Mouse (Mus musculus): Measurements from ENCODE around the gene Map3k13. TPM values are rescaled to one million over a fixed set of nuclear protein-coding genes. Genes with fewer than 3 reads are reported as not detected.

The Map3k13 gene
- polyA plus RNA-seq, 1 experiment from 2014 or later: 5.1 TPM

GRCm38 (mm10) chr16:21818629-21819028 lies 24.5 kb downstream of the Map3k13 start:
- H3K4me3 ChIP-seq (ENCODE audit: low read length): no peak overlapping the region
- H3K4me2 ChIP-seq (ENCODE audit: low read length): no peak overlapping the region
- no peaks in the 10 kb centered on the region for H3K4me1 ChIP-seq (ENCODE audit: control insufficient read depth, insufficient read depth, low read depth, low read length)
- H3K9me3 ChIP-seq (ENCODE audit: control insufficient read depth, low read length): no peaks in the 10 kb centered on the region
- H3K9ac ChIP-seq (ENCODE audit: low read depth, low read length): no peak overlapping the region
- no peaks in the 10 kb centered on the region for H3K36me3 ChIP-seq (ENCODE audit: control insufficient read depth, insufficient read depth, low read length)
- no peaks in the 10 kb centered on the region for H3K27me3 ChIP-seq (replicated peaks; ENCODE audit: control insufficient read depth, insufficient read depth, low read length)
- H3K27ac ChIP-seq (ENCODE audit: low read depth, low read length): no peak overlapping the region
- no peak for ATAC-seq
- 49% methylated on average over 8 of the region's 8 CpGs for WGBS

DNA sequence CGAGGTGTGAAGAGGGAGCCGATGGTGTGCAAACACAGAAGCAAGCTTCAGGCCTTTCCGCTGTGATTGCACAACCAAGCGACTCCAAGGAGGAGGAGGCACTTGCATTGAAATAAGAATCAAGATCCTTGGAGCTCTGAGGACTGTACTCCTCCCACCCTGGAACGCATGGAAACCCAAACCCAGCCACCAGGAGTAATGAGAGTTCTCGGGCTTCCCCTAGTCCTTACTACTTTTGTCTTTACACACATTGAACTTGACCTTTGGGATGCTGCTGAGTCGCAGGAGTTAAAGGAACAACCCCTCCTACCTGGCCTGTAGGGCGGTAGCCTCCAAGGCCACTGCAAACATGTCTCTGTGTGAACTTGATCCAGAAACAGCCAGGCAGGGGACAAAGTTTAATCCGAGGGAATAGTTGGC lies 31.5 kb downstream of the Map3k13 start:
- H3K36me3 ChIP-seq (ENCODE audit: control insufficient read depth, insufficient read depth, low read length): no peaks in the 10 kb centered on the region
- no peaks in the 10 kb centered on the region for H3K27me3 ChIP-seq (replicated peaks; ENCODE audit: control insufficient read depth, insufficient read depth, low read length)
- no peak for ATAC-seq
- H3K27ac ChIP-seq (ENCODE audit: low read depth, low read length): no peak overlapping the region
- no peak overlapping the region for H3K4me2 ChIP-seq (ENCODE audit: low read length)
- H3K9ac ChIP-seq (ENCODE audit: low read depth, low read length): no peak overlapping the region
- no peaks in the 10 kb centered on the region for H3K9me3 ChIP-seq (ENCODE audit: control insufficient read depth, low read length)
- WGBS: 75% methylated on average over 9 of the region's 9 CpGs
- no peak overlapping the region for H3K4me3 ChIP-seq (ENCODE audit: low read length)
- H3K4me1 ChIP-seq (ENCODE audit: control insufficient read depth, insufficient read depth, low read depth, low read length): no peaks in the 10 kb centered on the region

DNA sequence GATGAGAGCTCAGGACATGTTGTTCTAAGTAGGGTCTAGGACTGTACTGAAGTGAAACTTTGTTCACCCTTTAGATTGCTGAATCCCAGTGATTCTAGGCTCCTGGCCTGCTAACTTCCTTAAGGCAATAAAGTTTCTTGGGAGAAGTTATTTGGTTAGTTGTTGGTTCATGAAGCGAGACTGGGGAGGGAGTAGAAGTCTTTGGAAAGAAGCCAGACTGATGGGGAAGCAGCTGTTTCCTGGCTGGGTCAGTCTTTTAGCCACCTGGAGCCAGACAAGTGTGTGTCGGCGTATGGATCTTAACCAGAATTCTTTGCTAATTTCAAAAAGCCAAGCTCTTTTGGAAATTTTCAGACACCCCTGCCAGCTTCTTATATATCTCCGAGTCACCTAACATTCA lies 33.0 kb downstream of the Map3k13 start:
- 74% methylated on average over 4 of the region's 4 CpGs for WGBS
- Histone ChIP-seq H3K9ac (ENCODE audit: low read depth, low read length) (no peak overlapping the region), H3K9me3 (ENCODE audit: control insufficient read depth, low read length) (no peaks in the 10 kb centered on the region), H3K4me3 (ENCODE audit: low read length) (no peak overlapping the region), H3K4me1 (ENCODE audit: control insufficient read depth, insufficient read depth, low read depth, low read length) (no peaks in the 10 kb centered on the region), H3K36me3 (ENCODE audit: control insufficient read depth, insufficient read depth, low read length) (no peaks in the 10 kb centered on the region), H3K4me2 (ENCODE audit: low read length) (no peak overlapping the region), H3K27ac (ENCODE audit: low read depth, low read length) (no peak overlapping the region), H3K27me3 (replicated peaks; ENCODE audit: control insufficient read depth, insufficient read depth, low read length) (no peaks in the 10 kb centered on the region)
- ATAC-seq: no peak

- WGBS: 78% methylated on average over 4 of the region's 4 CpGs
- Histone ChIP-seq H3K36me3 (ENCODE audit: control insufficient read depth, insufficient read depth, low read length) (no peaks in the 10 kb centered on the region), H3K27me3 (replicated peaks; ENCODE audit: control insufficient read depth, insufficient read depth, low read length) (no peaks in the 10 kb centered on the region), H3K9me3 (ENCODE audit: control insufficient read depth, low read length) (no peaks in the 10 kb centered on the region), H3K4me3 (ENCODE audit: low read length) (no peak overlapping the region), H3K9ac (ENCODE audit: low read depth, low read length) (no peak overlapping the region), H3K4me1 (ENCODE audit: control insufficient read depth, insufficient read depth, low read depth, low read length) (no peaks in the 10 kb centered on the region), H3K4me2 (ENCODE audit: low read length) (no peak overlapping the region), H3K27ac (ENCODE audit: low read depth, low read length) (no peak overlapping the region)
- ATAC-seq: no peak
Observed at GRCm38 (mm10) chr16:21827581-21827980, 33.4 kb downstream of the Map3k13 start.

DNA sequence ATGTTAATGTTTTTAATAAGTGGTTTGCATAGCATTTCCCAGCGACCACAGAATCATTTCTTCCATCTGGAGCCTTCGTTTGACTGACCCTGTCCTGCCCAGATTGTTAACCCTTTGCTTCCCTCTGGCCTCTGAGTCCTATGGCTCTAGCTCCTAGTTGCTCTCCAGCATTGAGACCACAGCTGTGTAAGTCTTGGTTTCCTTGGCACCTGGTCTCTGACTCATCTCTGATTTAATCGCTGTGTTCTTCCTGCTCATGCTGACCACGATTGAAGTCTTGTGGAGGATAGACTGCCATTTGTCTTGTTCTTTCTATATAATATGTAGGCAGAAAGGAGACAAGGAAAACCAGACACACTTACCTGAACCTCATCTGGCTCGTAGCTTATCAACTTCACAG lies 35.6 kb downstream of the Map3k13 start:
- H3K9ac ChIP-seq (ENCODE audit: low read depth, low read length): no peak overlapping the region
- no peak overlapping the region for H3K27ac ChIP-seq (ENCODE audit: low read depth, low read length)
- WGBS: 41% methylated on average over 5 of the region's 5 CpGs
- H3K4me1 ChIP-seq (ENCODE audit: control insufficient read depth, insufficient read depth, low read depth, low read length): no peaks in the 10 kb centered on the region
- H3K4me2 ChIP-seq (ENCODE audit: low read length): no peak overlapping the region
- no peak for ATAC-seq
- H3K36me3 ChIP-seq (ENCODE audit: control insufficient read depth, insufficient read depth, low read length): no peaks in the 10 kb centered on the region
- H3K9me3 ChIP-seq (ENCODE audit: control insufficient read depth, low read length): no peaks in the 10 kb centered on the region
- no peaks in the 10 kb centered on the region for H3K27me3 ChIP-seq (replicated peaks; ENCODE audit: control insufficient read depth, insufficient read depth, low read length)
- H3K4me3 ChIP-seq (ENCODE audit: low read length): no peak overlapping the region

GRCm38 (mm10) chr16:21830784-21831183 lies 36.6 kb downstream of the Map3k13 start:
- Histone ChIP-seq H3K36me3 (ENCODE audit: control insufficient read depth, insufficient read depth, low read length) (no peaks in the 10 kb centered on the region), H3K4me3 (ENCODE audit: low read length) (no peak overlapping the region), H3K9ac (ENCODE audit: low read depth, low read length) (no peak overlapping the region), H3K4me1 (ENCODE audit: control insufficient read depth, insufficient read depth, low read depth, low read length) (no peaks in the 10 kb centered on the region), H3K27me3 (replicated peaks; ENCODE audit: control insufficient read depth, insufficient read depth, low read length) (no peaks in the 10 kb centered on the region), H3K4me2 (ENCODE audit: low read length) (no peak overlapping the region), H3K9me3 (ENCODE audit: control insufficient read depth, low read length) (no peaks in the 10 kb centered on the region), H3K27ac (ENCODE audit: low read depth, low read length) (no peak overlapping the region)
- ATAC-seq: no peak
- 66% methylated on average over 6 of the region's 6 CpGs for WGBS

DNA sequence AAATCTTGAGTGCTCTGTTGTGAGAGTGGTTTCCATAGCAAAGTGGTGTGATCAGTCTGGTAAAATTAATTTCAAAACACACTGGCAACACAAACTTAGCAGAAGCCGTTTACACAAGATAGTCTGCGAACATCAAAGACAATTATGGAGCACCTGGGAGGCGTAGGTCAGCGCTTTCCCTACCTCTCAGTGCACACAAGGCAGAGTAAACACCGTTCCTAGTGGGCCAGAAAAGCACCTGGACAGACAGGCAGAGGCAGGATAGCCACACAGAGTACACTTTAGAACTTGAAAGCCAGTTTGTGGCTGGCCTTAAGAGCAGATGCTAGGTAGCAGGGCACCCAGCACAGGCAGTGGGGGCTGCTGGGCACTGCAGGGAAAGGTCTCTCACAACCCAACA lies 37.6 kb downstream of the Map3k13 start:
- 76% methylated on average over 5 of the region's 5 CpGs for WGBS
- Histone ChIP-seq H3K27ac (ENCODE audit: low read depth, low read length) (no peak overlapping the region), H3K9me3 (ENCODE audit: control insufficient read depth, low read length) (no peaks in the 10 kb centered on the region), H3K27me3 (replicated peaks; ENCODE audit: control insufficient read depth, insufficient read depth, low read length) (no peaks in the 10 kb centered on the region), H3K36me3 (ENCODE audit: control insufficient read depth, insufficient read depth, low read length) (no peaks in the 10 kb centered on the region), H3K9ac (ENCODE audit: low read depth, low read length) (no peak overlapping the region), H3K4me1 (ENCODE audit: control insufficient read depth, insufficient read depth, low read depth, low read length) (no peaks in the 10 kb centered on the region), H3K4me3 (ENCODE audit: low read length) (no peak overlapping the region), H3K4me2 (ENCODE audit: low read length) (no peak overlapping the region)
- ATAC-seq: no peak

DNA sequence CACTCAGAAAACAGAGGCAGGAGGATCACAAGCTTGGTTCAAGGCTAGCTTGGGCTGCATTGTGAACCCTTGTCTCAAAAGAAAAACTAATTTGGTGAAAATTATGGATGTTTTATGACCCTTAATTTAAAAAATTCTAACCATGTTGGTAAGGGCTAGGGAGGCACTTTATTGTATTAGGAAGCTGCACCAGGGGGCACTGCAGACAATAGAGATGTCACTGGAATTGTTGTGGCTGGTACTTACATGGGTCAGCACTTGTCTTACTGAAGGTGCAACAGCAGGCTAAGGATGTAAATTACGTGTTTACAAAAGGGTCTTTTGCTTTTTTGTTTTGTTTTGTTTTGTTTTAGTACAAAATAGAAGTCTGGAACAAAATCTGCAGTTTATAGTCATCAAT lies 39.3 kb downstream of the Map3k13 start:
- H3K9me3 ChIP-seq (ENCODE audit: control insufficient read depth, low read length): no peaks in the 10 kb centered on the region
- no peaks in the 10 kb centered on the region; the same call in 1 of the 2 replicates for H3K4me1 ChIP-seq (ENCODE audit: control insufficient read depth, insufficient read depth, low read depth, low read length)
- no peaks in the 10 kb centered on the region for H3K36me3 ChIP-seq (ENCODE audit: control insufficient read depth, insufficient read depth, low read length)
- H3K27me3 ChIP-seq (replicated peaks; ENCODE audit: control insufficient read depth, insufficient read depth, low read length): no peaks in the 10 kb centered on the region
- no peak overlapping the region for H3K27ac ChIP-seq (ENCODE audit: low read depth, low read length)
- no peak overlapping the region for H3K9ac ChIP-seq (ENCODE audit: low read depth, low read length)
- no peak overlapping the region for H3K4me3 ChIP-seq (ENCODE audit: low read length)
- H3K4me2 ChIP-seq (ENCODE audit: low read length): no peak overlapping the region
- WGBS: 68% methylated on average over 1 of the region's 1 CpGs
- no peak for ATAC-seq

- WGBS: 61% methylated on average over 10 of the region's 10 CpGs
- Histone ChIP-seq H3K4me1 (ENCODE audit: control insufficient read depth, insufficient read depth, low read depth, low read length) (no peaks in the 10 kb centered on the region; the same call in 1 of the 2 replicates), H3K27ac (ENCODE audit: low read depth, low read length) (no peak overlapping the region), H3K27me3 (replicated peaks; ENCODE audit: control insufficient read depth, insufficient read depth, low read length) (no peaks in the 10 kb centered on the region), H3K4me3 (ENCODE audit: low read length) (no peak overlapping the region), H3K9me3 (ENCODE audit: control insufficient read depth, low read length) (no peaks in the 10 kb centered on the region), H3K9ac (ENCODE audit: low read depth, low read length) (no peak overlapping the region), H3K4me2 (ENCODE audit: low read length) (no peak overlapping the region), H3K36me3 (ENCODE audit: control insufficient read depth, insufficient read depth, low read length) (no peaks in the 10 kb centered on the region)
- no peak for ATAC-seq
Observed at GRCm38 (mm10) chr16:21833970-21834369, 39.8 kb downstream of the Map3k13 start.

Data from hindbrain, embryonic 16.5 days (tissue).